Mouse (Mus musculus): ENCODE data around the gene Fgd2. TPM values are rescaled to one million over a fixed set of nuclear protein-coding genes. Genes with fewer than 3 reads are reported as not detected.
"Not testable (repeated sequence)": the region's sequence is repeated elsewhere in the genome, so short reads cannot be mapped to it uniquely, and the experiment has no call there.

Fgd2 gene
- 10.5 and 12.3 TPM in 2 replicates for polyA plus RNA-seq (2015; fragmentation: Nextera tagmentation; extraction: Ambion mirVana)

DNA sequence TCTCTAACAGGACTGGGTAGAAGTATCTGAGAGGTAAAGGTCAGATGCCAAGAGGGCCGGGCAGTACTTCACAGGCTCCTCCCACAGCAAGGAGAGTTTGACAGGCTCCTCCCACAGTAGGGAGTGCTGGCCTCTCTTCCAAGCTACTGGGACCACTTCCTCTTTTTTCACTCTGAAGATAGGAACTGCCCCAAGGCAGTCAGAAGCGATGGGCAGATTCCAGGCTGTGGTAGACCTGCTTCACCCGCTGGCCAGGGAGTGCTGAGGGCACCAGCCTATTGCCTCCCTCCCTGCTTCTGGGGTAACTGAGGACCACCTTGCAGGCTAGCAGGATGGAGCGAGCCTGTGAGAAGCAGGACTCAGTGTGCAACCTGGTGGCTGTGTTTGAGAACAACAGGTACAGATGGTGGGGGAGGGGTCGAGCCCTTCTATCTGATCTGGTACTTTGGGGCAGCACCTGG is at the start of gene Fgd2:
Gene Fgd2 (plus strand): TSS at position 154 of the 461 bp plus-strand sequence.
- Histone ChIP-seq H3K4me3 (replicated peaks) (no peak within 1 kb of the TSS), H3K4me1 (replicated peaks) (peaks cover 18% of the 10 kb centered on the region), H3K27me3 (replicated peaks) (no peaks in the 10 kb centered on the region), H3K27ac (no peak within 1 kb of the TSS), H3K4me2 (replicated peaks) (no peak within 1 kb of the TSS; the same call in 1 of the 2 replicates), H3K36me3 (no peaks in the 10 kb centered on the region), H3K9ac (0 out of 2 replicates have a peak within 1 kb of the TSS, but pooled peaks have one; percentile 24), H3K9me3 (no peaks in the 10 kb centered on the region)
- WGBS: 17% methylated on average over 5 of the region's 5 CpGs
- peak; percentile 34; the same call in 1 of the 2 replicates for ATAC-seq

GRCm38 (mm10) chr17:29311602-29312001 is 49.1 kb upstream of the Fgd2 start:
- Histone ChIP-seq H3K9me3 (no peaks in the 10 kb centered on the region), H3K4me1 (replicated peaks) (no peaks in the 10 kb centered on the region), H3K4me2 (replicated peaks) (no peak overlapping the region), H3K27me3 (replicated peaks) (no peaks in the 10 kb centered on the region), H3K9ac (no peak overlapping the region), H3K36me3 (no peaks in the 10 kb centered on the region), H3K27ac (no peak overlapping the region), H3K4me3 (replicated peaks) (no peak overlapping the region)
- no peak for ATAC-seq
- WGBS: 92% methylated on average over 8 of the region's 8 CpGs

DNA sequence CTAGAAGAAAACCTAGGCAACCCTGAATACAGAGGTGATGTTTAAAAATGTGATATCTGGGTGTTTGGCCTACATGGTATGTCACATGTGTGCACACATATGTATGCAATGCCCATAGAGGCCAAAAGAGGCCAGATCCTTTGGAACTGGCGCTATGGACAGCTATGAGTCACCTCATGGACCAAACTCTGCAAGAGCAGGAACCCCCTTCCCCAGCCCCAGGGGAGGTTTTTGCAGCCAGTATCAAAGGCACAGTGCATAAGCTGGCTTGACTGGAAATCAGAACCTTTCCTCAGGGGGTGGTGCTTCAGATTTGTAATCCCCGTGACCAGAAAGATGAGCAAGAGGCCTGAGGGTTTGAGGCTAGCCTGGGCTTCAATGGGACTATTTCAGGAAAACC is 48.6 kb upstream of the Fgd2 start:
- H3K9me3 ChIP-seq: no peaks in the 10 kb centered on the region
- no peaks in the 10 kb centered on the region for H3K4me1 ChIP-seq (replicated peaks)
- no peak overlapping the region for H3K27ac ChIP-seq
- ATAC-seq: no peak
- no peaks in the 10 kb centered on the region for H3K27me3 ChIP-seq (replicated peaks)
- H3K4me2 ChIP-seq (replicated peaks): no peak overlapping the region
- H3K36me3 ChIP-seq: no peaks in the 10 kb centered on the region
- no peak overlapping the region for H3K4me3 ChIP-seq (replicated peaks)
- 90% methylated on average over 2 of the region's 2 CpGs for WGBS
- H3K9ac ChIP-seq: no peak overlapping the region

GRCm38 (mm10) chr17:29313300-29313699 is 47.4 kb upstream of the Fgd2 start:
- no peak for ATAC-seq
- Histone ChIP-seq H3K9ac (no peak overlapping the region), H3K27me3 (replicated peaks) (no peaks in the 10 kb centered on the region), H3K4me2 (replicated peaks) (no peak overlapping the region), H3K4me1 (replicated peaks) (no peaks in the 10 kb centered on the region), H3K27ac (no peak overlapping the region), H3K9me3 (no peaks in the 10 kb centered on the region), H3K4me3 (replicated peaks) (no peak overlapping the region), H3K36me3 (no peaks in the 10 kb centered on the region)

- Histone ChIP-seq H3K36me3 (no peaks in the 10 kb centered on the region), H3K9ac (no peak overlapping the region), H3K9me3 (no peaks in the 10 kb centered on the region), H3K4me2 (replicated peaks) (no peak overlapping the region), H3K27me3 (replicated peaks) (peaks cover 8% of the 10 kb centered on the region; the same call in 1 of the 2 replicates), H3K27ac (0 out of 2 replicates have a peak overlapping the region, but pooled peaks have one; percentile 22), H3K4me1 (replicated peaks) (0 out of 2 replicates have a peak, but pooled peaks cover 3% of the 10 kb centered on the region), H3K4me3 (replicated peaks) (no peak overlapping the region)
- 46% methylated on average over 9 of the region's 9 CpGs for WGBS
- ATAC-seq: no peak
These were observed 44.8 kb upstream of the Fgd2 start for GRCm38 (mm10) chr17:29315672-29316465.

DNA sequence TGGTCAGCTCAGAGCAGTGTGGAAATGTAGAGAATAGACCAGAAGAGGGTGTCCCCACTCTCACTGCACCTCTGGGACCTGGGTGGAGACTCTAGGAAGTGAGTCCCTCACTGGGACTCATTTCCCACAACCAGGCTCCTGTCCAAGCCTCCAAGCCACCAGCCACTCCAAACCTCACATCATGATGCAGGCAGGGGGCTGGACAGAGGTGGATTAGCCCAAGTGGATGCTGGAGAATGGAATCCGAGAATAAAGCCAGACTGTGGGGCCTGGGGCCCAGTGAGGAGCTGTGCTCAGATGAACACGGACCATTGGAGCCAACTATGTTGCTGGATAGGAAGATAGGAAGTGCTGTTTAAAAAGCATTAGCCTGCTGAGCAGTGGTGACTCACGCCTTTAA is 43.8 kb upstream of the Fgd2 start:
- no peaks in the 10 kb centered on the region for H3K9me3 ChIP-seq
- H3K36me3 ChIP-seq: no peaks in the 10 kb centered on the region
- no peak overlapping the region for H3K9ac ChIP-seq
- no peak overlapping the region for H3K27ac ChIP-seq
- H3K4me2 ChIP-seq (replicated peaks): no peak overlapping the region
- ATAC-seq: no peak
- no peak overlapping the region for H3K4me3 ChIP-seq (replicated peaks)
- H3K27me3 ChIP-seq (replicated peaks): peaks cover 11% of the 10 kb centered on the region; the same call in 1 of the 2 replicates
- H3K4me1 ChIP-seq (replicated peaks): 0 out of 2 replicates have a peak, but pooled peaks cover 3% of the 10 kb centered on the region
- whole genome bisulfite sequencing: 77% methylated on average over 3 of the region's 3 CpGs

DNA sequence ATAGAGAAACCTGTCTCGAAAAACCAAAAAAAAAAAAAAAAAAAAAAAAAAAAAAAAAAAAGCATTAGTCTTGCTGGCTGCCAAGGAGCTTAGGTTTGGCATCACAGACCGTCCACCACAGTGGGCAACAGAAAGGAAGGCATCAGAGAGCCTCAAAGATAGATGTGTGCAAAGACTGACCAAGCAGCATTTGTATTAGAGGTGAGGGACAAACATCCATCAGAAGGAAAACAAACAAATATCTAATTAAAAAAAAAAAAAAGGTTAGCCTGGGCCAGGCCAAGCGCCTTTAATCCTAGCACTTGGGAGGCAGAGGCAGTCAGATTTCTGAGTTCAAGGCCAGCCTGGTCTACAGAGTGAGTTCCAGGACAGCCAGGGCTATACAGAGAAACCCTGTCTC is 43.3 kb upstream of the Fgd2 start, which contains the start of gene Pi16:
Gene Pi16 (plus strand): TSS at position 301 of the 400 bp plus-strand sequence.
- 90% methylated on average over 3 of the region's 3 CpGs for WGBS
- not testable (repeated sequence) for H3K4me1 ChIP-seq (replicated peaks); H3K36me3 ChIP-seq; ATAC-seq; H3K4me2 ChIP-seq (replicated peaks); H3K4me3 ChIP-seq (replicated peaks); H3K9me3 ChIP-seq; H3K9ac ChIP-seq
- 0 out of 2 replicates have a peak within 1 kb of the TSS, but pooled peaks have one; percentile 22 for H3K27ac ChIP-seq
- peaks cover 16% of the 10 kb centered on the region; the same call in 1 of the 2 replicates for H3K27me3 ChIP-seq (replicated peaks)

GRCm38 (mm10) chr17:29318731-29319250 is 41.9 kb upstream of the Fgd2 start:
- no peak for ATAC-seq
- H3K27me3 ChIP-seq (replicated peaks): peaks cover 20% of the 10 kb centered on the region
- H3K4me1 ChIP-seq (replicated peaks): 0 out of 2 replicates have a peak, but pooled peaks cover 11% of the 10 kb centered on the region
- H3K9me3 ChIP-seq: no peaks in the 10 kb centered on the region
- H3K4me3 ChIP-seq (replicated peaks): no peak overlapping the region
- WGBS: 47% methylated on average over 6 of the region's 6 CpGs
- H3K36me3 ChIP-seq: no peaks in the 10 kb centered on the region
- H3K9ac ChIP-seq: no peak overlapping the region
- no peak overlapping the region for H3K27ac ChIP-seq
- no peak overlapping the region for H3K4me2 ChIP-seq (replicated peaks)

DNA sequence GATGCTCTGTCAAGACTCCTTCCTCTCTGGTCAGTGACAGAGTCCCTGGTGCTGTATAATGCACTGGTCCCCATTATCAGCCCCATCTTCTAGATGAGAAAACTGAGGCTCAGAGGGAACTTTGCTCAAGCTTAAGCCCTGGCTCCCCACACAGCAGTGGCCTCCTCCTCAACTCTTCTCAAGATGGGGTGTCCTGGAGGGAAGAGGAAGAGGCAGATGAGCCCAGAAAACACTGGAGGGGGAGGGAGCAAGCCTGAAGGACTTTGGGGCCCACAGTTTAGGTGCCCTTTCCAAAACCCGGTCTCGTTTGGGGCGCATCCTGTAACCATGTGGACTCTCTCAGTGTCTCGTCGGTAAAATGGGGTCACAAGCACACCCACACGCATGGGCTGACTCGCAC is 41.2 kb upstream of the Fgd2 start:
- Histone ChIP-seq H3K27me3 (replicated peaks) (peaks cover 20% of the 10 kb centered on the region), H3K36me3 (no peaks in the 10 kb centered on the region), H3K27ac (no peak overlapping the region), H3K9ac (no peak overlapping the region), H3K4me3 (replicated peaks) (no peak overlapping the region), H3K9me3 (no peaks in the 10 kb centered on the region), H3K4me2 (replicated peaks) (no peak overlapping the region), H3K4me1 (replicated peaks) (0 out of 2 replicates have a peak, but pooled peaks cover 11% of the 10 kb centered on the region)
- no peak for ATAC-seq
- WGBS: 85% methylated on average over 7 of the region's 7 CpGs

DNA sequence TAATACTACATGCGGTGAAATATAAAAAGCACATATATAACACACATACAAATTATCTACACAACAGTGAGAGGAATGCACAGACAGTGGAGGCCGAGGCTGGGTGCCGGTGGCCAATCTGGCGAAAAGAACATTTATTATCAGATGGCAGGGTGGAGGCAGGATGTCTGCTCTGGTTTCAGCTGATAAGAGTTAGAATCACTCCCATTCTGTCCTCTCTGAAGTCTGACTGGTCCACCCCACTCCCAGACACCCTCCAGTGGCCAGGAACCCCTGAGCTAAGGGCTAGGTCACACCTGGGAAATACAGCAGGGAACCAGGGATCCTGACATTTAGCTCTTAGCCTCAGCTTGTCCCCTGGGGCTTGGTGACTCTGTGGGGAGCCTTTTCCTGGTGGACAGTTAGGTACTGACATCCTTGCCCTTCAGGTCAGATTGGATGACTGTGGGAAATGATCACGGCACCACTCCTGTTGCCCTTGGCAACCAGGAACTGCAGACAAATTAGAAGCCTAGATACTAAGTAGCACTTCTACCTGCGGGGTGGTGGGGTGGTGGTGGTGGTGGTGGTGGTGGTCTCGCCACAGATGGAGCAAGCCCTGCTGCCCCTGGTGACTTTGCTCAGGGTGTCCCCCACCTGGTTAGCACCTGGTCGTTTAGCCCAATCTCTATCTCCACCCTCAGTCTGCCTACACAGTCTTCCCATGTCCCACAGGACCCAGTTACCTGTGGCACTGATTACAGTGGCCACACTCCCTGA is 40.7 kb upstream of the Fgd2 start:
- Histone ChIP-seq H3K9me3 (no peaks in the 10 kb centered on the region), H3K27me3 (replicated peaks) (peaks cover 20% of the 10 kb centered on the region), H3K27ac (no peak overlapping the region), H3K4me1 (replicated peaks) (0 out of 2 replicates have a peak, but pooled peaks cover 11% of the 10 kb centered on the region), H3K4me3 (replicated peaks) (no peak overlapping the region), H3K9ac (no peak overlapping the region), H3K4me2 (replicated peaks) (no peak overlapping the region), H3K36me3 (no peaks in the 10 kb centered on the region)
- WGBS: 51% methylated on average over 8 of the region's 8 CpGs
- no peak for ATAC-seq

DNA sequence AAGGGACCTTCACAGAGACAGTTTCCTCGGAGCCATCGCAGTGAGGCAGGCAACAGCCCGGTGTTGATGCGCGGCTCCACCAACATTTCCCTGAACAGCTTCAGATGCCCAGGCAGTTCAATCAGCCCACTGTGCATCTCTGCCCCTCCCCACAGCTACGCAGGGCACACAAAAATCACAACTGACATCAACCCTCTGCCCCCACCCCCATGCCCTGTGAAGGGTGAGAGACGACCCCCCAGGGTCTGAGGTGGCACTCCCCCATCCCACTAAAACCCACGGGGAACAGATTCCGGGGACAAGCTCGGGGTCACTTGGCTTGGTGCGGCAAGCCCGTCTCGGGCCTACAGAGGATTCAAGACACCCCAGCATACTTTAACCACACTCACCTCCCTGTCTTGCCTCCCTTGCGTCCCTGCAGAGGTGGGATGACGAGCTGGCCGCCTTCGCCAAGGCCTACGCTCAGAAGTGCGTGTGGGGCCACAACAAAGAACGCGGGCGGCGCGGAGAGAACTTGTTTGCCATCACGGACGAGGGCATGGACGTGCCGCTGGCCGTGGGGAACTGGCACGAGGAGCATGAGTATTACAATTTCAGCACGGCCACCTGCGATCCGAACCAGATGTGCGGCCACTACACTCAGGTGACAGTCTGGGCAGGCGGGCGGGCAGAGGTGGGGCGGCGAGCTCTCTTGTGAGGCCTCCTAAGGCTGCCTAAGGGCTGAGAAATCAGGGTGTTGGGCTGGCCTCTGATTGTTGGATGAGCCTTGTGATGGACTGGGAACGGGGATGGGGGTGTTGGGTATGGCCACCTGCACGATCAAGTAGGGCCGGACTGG is 38.7 kb upstream of the Fgd2 start:
- peak overlapping the region; percentile 14; the same call in 1 of the 2 replicates for H3K4me3 ChIP-seq (replicated peaks)
- no peak overlapping the region for H3K9ac ChIP-seq
- peak; percentile 69 for ATAC-seq
- H3K9me3 ChIP-seq: no peaks in the 10 kb centered on the region
- H3K27ac ChIP-seq: no peak overlapping the region
- H3K36me3 ChIP-seq: no peaks in the 10 kb centered on the region
- WGBS: 26% methylated on average over 41 of the region's 41 CpGs
- peak overlapping the region; percentile 52 for H3K4me2 ChIP-seq (replicated peaks)
- H3K27me3 ChIP-seq (replicated peaks): peaks cover 20% of the 10 kb centered on the region
- H3K4me1 ChIP-seq (replicated peaks): peaks cover 18% of the 10 kb centered on the region; the same call in 1 of the 2 replicates

Measured in intestine, embryonic 15.5 days (tissue).